Mouse (Mus musculus): ENCODE measurements around the gene Slit1.

Slit1 gene

DNA sequence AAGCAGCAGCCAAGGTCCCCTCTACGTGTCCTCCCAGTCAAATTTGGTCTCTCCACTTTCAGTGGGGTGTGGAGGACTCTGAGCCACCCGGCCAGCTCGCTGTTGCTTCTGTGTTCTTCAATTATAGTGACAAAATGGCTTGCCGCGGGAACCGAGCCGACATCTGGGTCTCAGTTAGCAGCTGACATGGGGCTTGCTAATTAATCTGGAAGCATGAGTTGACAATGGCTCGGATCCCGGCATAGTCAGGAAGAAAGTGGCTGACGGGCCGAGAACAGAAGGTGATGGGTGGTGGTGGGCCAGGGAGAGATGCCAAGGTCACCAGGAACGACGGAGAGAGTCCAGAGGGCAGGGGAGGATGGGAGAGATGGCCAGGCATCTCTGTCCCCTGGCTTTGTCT is 55.2 kb downstream of the Slit1 start:
- DNase-seq (ENCODE audit: low read depth): no peak

- DNase-seq (ENCODE audit: low read depth): no peak
These were observed 55.6 kb downstream of the Slit1 start for GRCm38 (mm10) chr19:41687836-41688235.

- DNase-seq (ENCODE audit: low read depth): peak; percentile 9
These were observed 57.3 kb downstream of the Slit1 start for GRCm38 (mm10) chr19:41686194-41686593.

DNA sequence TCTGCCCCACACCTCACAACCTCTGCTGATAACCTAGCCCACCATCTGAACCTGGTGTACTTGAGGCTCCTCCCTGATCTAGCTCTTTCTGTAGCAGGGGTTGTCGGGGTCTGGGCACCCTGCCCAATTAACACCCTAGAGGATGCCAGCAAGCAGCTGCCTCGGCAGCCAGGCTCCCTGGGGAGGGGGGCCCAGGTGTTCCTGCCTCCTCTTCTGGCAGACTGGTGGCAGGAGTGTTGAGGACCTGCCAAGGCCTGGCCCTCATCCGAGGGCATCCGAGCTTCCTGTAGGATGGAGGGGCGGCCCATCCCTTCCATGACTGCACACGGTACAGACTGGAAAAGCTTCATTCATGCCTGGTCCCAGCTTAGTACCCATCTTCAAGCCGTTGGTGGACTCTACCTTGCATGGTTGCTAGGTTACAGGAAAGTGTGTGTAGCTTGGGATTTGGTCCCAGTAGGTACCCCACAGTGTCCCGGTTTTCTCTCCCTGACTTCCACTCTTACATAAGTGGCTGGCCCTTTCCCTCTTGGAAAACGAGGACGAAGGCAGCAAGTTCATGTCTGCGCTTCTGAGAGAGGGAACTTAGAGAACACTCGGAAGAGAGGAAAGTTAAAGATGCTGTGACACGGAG is 57.9 kb downstream of the Slit1 start:
- no peak for DNase-seq (ENCODE audit: low read depth)

GRCm38 (mm10) chr19:41684874-41685273 is 58.6 kb downstream of the Slit1 start:
- DNase-seq (ENCODE audit: low read depth): no peak

DNA sequence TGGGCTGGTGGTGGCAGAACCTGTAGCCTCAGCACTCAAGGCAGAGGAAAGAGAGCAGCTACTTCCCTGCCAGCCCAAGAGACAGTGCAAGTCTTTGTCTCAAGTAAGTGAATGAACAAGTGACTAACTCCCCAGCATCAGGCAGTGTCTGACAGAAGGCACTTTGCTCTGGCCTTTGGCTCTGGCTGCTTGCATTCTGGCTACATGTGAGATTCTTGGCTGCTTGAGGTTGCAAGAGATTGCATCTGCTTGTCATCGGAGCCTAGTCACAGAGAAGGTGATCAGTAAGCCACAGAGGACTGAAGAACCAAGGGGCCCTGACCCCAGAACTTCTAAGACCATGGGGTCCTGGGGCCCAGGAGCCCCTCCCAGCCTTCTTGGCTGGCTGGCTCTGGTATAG is 59.5 kb downstream of the Slit1 start:
- no peak for DNase-seq (ENCODE audit: low read depth)

DNA sequence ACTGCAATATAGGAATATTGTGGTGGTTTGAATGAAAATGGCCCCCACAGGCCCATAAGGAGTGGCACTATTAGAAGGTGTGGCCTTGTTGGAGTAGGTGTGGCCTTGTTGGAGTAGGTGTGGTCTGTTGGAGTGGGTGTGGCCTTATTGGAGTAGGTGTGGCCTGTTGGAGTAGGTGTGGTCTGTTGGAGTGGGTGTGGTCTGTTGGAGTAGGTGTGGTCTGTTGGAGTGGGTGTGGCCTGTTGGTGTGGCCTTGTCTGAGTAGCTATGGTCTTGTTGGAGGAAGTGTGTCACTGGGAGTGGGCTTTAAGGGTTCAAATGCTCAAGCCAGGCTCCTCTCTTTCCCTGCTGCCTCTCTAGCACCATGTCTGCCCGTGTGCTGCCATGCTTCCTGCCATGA is 63.2 kb downstream of the Slit1 start:
- DNase-seq (ENCODE audit: low read depth): peak; percentile 22

GRCm38 (mm10) chr19:41679028-41679427 is 64.4 kb downstream of the Slit1 start:
- DNase-seq (ENCODE audit: low read depth): no peak

DNA sequence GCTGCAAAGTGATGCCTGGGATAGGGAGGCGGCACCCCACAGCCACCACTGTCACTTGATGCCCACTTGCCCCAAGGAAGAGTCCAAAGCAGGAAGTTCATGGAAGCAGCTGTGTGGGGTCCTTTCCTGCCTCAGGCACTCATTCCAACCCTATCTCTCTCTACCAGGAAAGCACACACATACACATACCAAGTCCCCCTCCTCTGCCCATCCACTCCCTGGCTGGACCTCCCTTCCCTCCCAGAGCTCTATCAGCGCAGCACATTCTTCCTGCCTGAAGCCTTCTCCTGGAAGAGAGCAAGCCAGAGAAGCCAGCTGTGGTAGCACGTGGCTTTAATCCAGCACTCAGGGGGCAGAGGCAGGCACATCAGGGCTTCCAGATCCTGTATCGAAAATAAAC is 65.9 kb downstream of the Slit1 start:
- DNase-seq (ENCODE audit: low read depth): no peak

- DNase-seq (ENCODE audit: low read depth): no peak
These were observed 67.9 kb downstream of the Slit1 start for GRCm38 (mm10) chr19:41675583-41675982.

DNA sequence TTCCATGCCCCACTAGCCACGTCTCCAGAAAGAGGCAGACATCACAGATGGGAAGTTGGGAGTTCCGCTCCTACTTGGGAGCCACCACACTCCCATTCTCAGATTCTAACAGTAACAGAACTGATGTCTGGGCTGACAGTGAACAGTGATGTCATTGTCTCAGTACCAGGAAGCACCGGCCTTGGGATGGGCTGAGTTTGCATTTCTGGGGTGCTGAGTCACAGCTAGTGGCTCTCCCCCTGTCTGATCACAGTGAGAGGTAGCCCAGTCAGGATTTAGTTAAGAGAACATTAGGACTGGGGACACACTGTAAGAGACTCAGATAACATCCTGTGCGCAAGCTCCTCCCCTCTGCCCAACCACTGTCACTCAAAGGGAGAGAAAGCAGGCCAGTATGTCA is 69.1 kb downstream of the Slit1 start:
- DNase-seq (ENCODE audit: low read depth): no peak

DNA sequence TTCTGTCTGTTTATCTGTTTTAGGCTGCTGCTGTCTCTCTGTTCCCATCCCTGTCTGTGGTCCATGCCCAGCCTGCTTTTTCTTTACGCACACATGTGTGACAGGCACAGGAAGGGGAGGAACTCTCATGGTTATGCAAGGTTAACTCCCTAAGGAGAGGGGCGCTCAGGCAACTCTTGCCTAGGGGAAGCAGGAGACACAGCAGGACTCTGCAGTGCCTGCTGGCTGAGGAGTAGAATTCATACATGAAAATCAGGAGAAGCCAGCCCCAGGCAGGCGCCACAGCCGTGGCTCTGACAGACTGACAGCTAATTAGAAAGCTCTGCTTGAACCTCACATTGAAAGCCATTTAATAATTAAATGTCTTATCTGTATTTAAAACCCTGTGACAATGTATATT is 70.6 kb downstream of the Slit1 start:
- DNase-seq (ENCODE audit: low read depth): no peak

DNA sequence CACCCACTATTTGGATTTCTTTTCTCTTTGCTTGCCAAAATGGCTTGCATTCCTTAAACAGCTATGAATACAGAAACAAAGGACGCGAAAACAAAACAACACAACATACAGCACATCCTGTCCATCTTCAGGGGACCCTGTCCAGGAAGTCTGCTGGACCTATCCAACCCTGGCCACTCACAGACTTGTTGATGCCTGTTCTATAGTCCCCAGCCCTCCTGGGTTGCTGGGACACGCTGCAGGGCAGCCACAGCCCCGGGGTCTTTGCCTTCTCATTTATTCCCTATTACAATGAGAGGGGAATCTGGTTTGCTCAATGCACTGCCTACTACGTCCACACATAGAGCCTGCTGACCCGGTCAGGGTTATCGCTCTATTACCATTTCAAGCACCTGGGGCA is 72.5 kb downstream of the Slit1 start:
- no peak for DNase-seq (ENCODE audit: low read depth)

DNA sequence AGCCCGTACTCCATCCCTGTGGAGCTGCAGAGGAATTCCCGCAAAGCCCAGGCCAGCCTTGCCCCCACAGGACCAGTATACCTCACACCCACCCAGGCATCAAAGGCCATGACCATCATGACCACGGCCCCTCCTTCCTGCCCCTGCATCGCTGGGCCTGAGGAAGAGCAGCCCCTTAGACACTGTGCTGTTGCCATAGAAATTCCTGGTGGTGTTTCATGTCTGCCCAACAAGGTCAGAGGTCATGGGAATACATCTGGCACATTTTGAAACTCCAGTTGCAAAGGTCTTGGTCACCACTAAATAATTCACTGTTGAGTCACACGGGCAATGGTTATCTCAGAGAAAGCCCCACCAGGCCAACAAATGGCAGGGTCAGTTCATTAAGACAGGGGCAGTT is 73.0 kb downstream of the Slit1 start:
- no peak for DNase-seq (ENCODE audit: low read depth)

DNA sequence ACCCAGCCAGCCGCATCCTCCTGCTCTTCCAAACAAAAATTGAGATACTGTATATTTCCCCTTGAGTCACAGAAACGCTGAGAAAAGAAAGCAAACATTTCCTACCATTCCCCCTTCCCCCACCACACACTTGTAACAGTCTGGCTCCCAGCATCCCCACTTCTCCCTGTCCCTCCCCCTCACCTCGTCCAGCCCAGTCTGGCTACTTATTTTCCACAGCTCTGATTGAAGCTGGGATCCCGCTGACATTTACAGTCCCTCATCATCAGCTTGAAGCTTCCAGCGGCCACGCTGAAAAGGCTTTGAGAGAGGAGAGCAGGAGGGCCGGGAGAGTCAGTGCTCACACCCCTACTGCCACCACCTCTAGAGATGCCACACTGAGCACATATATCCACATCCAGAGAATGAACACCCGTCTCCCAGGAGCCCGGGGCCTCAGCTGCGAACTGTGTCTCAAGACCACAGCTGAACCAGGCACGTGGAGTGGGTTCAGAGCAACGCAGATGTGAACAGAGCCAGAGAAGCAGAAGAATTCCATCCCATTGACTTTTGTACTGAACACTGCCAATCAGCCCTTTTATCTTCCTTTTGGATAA is 73.6 kb downstream of the Slit1 start:
- DNase-seq (ENCODE audit: low read depth): no peak

- DNase-seq (ENCODE audit: low read depth): no peak
These were observed 75.9 kb downstream of the Slit1 start for GRCm38 (mm10) chr19:41667591-41667990.

GRCm38 (mm10) chr19:41665941-41666340 is 77.5 kb downstream of the Slit1 start:
- no peak for DNase-seq (ENCODE audit: low read depth)

GRCm38 (mm10) chr19:41663506-41664242 is 79.8 kb downstream of the Slit1 start:
- no peak for DNase-seq (ENCODE audit: low read depth)

GRCm38 (mm10) chr19:41661466-41661865 is 82.0 kb downstream of the Slit1 start:
- DNase-seq (ENCODE audit: low read depth): no peak

DNA sequence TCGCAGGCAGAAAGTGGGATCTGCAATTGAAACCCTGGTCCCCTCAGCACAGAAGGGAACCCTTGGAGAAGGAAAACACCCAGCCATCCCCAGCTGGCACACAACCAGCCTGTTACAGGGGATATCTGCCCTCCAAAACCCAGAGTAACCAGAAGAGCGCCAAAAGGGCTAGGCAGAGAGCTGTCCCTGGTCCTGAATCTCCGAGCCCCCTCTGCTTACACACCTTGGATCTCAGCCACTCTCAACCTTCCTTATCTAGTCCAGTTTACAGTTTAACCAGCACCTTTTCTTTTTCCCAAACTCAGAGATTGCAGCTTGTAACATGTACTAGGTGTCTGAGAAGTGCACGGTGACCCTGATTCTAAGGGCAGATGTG is 82.5 kb downstream of the Slit1 start:
- peak; percentile 42 for DNase-seq (ENCODE audit: low read depth)

DNA sequence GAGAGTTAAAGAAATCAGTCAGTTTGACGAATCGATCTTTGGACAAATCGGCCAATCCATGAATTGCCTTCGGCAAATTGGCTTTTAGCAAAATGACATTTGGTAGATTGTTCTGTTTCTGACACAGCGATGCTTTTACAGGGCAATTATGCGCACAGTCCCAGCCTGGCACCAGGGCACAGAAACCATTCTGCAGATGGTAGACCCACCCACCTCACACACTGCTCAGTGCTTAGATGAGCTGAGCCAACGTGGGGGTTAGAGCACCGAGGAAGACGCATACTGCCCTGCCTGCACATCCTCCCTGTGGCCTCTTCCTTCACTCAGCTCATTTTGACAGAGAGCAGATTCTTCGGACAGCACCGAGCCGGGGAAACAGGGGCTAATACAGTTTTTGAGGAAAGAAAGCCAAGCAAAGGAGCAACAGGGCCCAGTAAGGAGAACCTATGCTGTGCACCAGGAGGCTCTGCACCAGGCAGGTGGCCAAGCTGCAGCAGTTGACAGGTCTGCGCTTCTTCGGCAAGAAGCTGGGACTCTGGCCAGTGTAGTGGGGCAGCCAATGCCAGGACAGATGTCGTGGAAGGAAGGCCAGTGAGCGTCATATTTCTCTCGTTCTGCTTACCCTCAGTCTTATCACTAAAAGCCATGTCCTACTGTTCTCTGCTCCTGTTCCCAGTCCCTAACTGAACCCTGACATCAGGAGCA is 83.0 kb downstream of the Slit1 start:
- no peak for DNase-seq (ENCODE audit: low read depth)

GRCm38 (mm10) chr19:41657446-41657845 is 86.0 kb downstream of the Slit1 start:
- DNase-seq (ENCODE audit: low read depth): no peak

- no peak for DNase-seq (ENCODE audit: low read depth)
These were observed 86.8 kb downstream of the Slit1 start for GRCm38 (mm10) chr19:41656671-41657070.

All from c-Kit-positive CD71-positive TER-119-negative erythroid progenitor cells, embryonic 14.5 days (primary cell).